Mouse (Mus musculus): ENCODE results near the gene Muc3. TPM values are rescaled to one million over a fixed set of nuclear protein-coding genes. Genes with fewer than 3 reads are reported as not detected.

The Muc3 gene
- total RNA-seq, 2 experiments from 2014 or later: not detected

GRCm38 (mm10) chr5:137096037-137096436, 53.1 kb downstream of the Muc3 start:
- DNase-seq (ENCODE audit: low spot score in 2 of 2): no peak

DNA sequence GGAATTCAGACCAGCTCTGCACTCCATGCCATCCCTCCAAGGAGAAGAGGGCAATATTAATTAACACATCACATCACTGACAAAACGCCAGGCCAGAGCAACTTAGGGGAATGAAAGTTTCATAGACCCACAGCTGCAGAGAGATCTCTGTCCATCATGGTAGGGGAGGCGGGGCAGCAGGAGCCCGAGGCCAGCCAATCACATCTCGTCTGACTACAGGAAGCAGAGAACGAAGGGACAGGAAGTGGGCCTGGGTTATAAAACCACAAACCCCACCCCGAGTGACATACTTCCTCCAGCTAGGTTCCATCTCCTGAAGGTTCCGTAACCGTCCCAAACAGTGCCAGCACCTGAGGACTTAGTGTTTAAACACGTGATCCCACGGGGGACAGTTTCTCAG, 54.0 kb downstream of the Muc3 start:
- no peak for DNase-seq (ENCODE audit: low spot score in 2 of 2)

DNA sequence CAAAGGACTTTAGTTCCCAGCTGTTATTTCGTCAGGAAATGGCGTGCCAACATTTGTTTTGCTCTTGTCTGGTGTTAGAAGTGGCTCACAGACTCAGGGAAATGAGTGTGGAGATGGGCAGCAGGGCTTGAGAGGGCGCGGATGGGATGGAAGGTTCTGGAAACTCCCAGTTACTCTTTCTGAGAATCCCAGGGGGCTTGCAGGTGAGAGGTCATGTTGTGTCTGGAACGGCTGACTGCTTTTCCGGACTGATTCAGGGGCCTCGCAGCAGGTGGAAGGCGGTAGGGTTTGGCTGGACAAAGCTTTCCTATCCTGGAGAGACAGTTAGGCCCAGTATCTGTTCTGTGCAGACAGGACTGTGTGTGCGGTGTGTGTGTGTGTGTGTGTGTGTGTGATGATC, 55.4 kb downstream of the Muc3 start:
- DNase-seq (ENCODE audit: low spot score in 2 of 2): no peak

- no peak for DNase-seq (ENCODE audit: low spot score in 2 of 2)
Observed at GRCm38 (mm10) chr5:137091560-137091959, 57.6 kb downstream of the Muc3 start.

DNA sequence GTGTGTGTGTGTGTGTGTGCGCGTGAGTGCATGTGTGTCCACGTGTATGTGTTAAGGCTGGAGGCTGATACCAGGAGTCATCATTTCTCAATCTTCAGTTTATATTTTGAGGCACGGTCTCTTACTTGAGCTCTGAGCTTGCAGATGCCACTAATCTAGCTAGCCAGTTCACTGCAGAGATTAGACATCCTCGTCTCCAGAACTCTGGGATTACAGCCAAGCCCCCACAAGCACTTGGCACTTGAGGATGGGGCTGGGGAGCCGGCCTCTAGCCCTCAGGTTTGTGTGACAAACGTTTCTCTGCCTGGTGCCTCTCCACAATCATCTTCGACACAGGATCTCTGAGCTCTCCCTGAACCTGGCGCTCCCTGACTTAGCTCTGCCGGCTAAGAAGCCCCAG, 58.3 kb downstream of the Muc3 start:
- no peak for DNase-seq (ENCODE audit: low spot score in 2 of 2)

DNA sequence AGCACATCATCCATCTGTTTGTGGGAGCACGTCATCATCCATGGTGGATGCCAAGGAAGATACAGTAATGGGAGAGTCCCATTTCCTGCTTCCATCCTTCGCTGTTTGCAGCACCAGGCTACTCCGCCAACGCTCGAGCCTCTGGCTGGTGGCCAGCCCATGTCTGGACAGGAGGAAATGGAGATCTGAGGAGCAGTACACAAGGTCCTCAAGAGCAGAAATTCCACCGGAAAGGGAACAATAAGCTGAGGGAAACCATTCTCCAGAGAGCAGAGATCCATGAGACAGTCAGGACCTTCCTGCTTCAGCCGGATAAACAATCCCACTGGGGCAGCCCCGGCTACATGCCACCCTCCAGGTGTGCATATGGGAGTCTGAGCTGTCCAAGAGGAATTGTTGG, 61.7 kb downstream of the Muc3 start:
- DNase-seq (ENCODE audit: low spot score in 2 of 2): no peak

DNA sequence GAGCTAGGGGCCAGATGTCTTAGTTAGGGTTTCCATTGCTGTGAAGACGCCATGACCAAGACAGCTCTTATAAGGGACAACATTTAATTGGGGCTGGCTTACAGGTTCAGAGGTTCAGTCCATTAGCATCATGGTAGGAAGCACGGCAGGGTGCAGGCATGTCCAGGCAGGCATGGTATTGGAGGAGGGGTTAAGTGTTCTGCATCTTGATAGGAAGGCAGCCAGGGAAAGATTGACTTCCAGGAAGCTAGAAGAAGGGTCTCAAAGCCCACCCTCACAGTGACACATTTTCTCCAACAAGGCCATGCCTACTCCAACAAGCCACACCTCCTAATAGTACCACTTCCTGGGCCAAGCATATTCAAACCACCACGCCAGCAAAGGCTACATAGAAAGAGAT, 63.4 kb downstream of the Muc3 start:
- no peak for DNase-seq (ENCODE audit: low spot score in 2 of 2)

- DNase-seq (ENCODE audit: low spot score in 2 of 2): no peak
Observed at GRCm38 (mm10) chr5:137085021-137085420, 64.1 kb downstream of the Muc3 start.

Other genes starting within 250 kb of the Muc3 start
- gene Ift22, start 241.2 kb downstream of the Muc3 start, total RNA-seq (2021): 10 to 100 TPM; 78.3 to 99.5 TPM
- gene Fis1, start 196.0 kb downstream of the Muc3 start, total RNA-seq (2021): 100 to 1,000 TPM; 207 to 216 TPM
- gene Cldn15, start 182.7 kb downstream of the Muc3 start, total RNA-seq (2021): under 1 TPM in 1 of 2 experiments, not detected in 1; 0.28 TPM
- gene Plod3, start 162.3 kb downstream of the Muc3 start, total RNA-seq (2021): 10 to 100 TPM; 40.9 to 42.2 TPM
- gene Znhit1, start 161.3 kb downstream of the Muc3 start, total RNA-seq (2021): 10 to 100 TPM; 71.4 to 76.1 TPM
- gene Vgf, start 122.9 kb downstream of the Muc3 start, total RNA-seq (2021): 100 to 1,000 TPM; 285 to 318 TPM
- 100 to 1,000 TPM; 231 to 235 TPM for gene Ap1s1, start 103.2 kb downstream of the Muc3 start, total RNA-seq (2021)
- gene Serpine1, start 77.1 kb downstream of the Muc3 start, total RNA-seq (2021): 1 to 10 TPM in 1 of 2 experiments, under 1 TPM in 1; 0.91 to 1.3 TPM
- 1 to 10 TPM; 5.2 to 5.9 TPM for gene Trim56, start 33.1 kb downstream of the Muc3 start, total RNA-seq (2021)
- 1 to 10 TPM; 4.5 to 5.7 TPM for gene Muc3a, start 63.1 kb upstream of the Muc3 start, total RNA-seq (2021)
- gene Ache, start 138.2 kb upstream of the Muc3 start, total RNA-seq (2021): 100 to 1,000 TPM in 1 of 2 experiments, 10 to 100 TPM in 1; 85.6 to 100 TPM
- gene Ufsp1, start 145.3 kb upstream of the Muc3 start, total RNA-seq (2021): 10 to 100 TPM; 18.0 to 19.9 TPM
- gene Srrt, start 158.4 kb upstream of the Muc3 start, total RNA-seq (2021): 100 to 1,000 TPM; 189 to 217 TPM
- gene Trip6, start 165.1 kb upstream of the Muc3 start, total RNA-seq (2021): 1 to 10 TPM; 4.6 to 6.0 TPM
- gene Slc12a9, start 184.3 kb upstream of the Muc3 start, total RNA-seq (2021): 10 to 100 TPM; 29.7 to 35.5 TPM
- 1 to 10 TPM; 5.8 to 6.6 TPM for gene Ephb4, start 200.8 kb upstream of the Muc3 start, total RNA-seq (2021)